Mouse (Mus musculus) G1E (cell line): ENCODE data around the gene Ppp2r5e.

ENCODE experiments used
- CTCF ChIP-seq: IDR thresholded peaks from 2 replicates; pipeline ENCODE4 v1.5.1; 2012; ENCODE audit warnings: low read depth, low read length, inconsistent platforms, mixed read lengths
- GATA1 ChIP-seq: IDR thresholded peaks from 2 replicates; pipeline ENCODE4 v1.6.1; 2012; ENCODE audit warnings: borderline replicate concordance, low read length, inconsistent platforms, mixed read lengths
- GATA2 ChIP-seq: IDR thresholded peaks from 2 replicates; pipeline ENCODE4 v1.6.1; 2012; ENCODE audit warnings: low read depth, low read length, inconsistent platforms, borderline replicate concordance
- POLR2AphosphoS5 ChIP-seq: IDR thresholded peaks from 2 replicates; pipeline ENCODE4 v1.6.1; 2012; ENCODE audit warnings: low read depth, low read length, inconsistent platforms; ENCODE audit not compliant: insufficient replicate concordance
- TAL1 ChIP-seq: conservative IDR thresholded peaks from 2 replicates; pipeline ENCODE4 v1.6.1; 2012; ENCODE audit warnings: low read depth, low read length, inconsistent platforms, mixed read lengths

GRCm38 (mm10) chr12:75487500-75487899 is 108.5 kb downstream of the Ppp2r5e start:
- TF ChIP-seq CTCF (no peak), TAL1 (no peak), GATA1 (no peak), POLR2AphosphoS5 (no peak), GATA2 (no peak)
